Mouse (Mus musculus) C2C12 (cell line): ENCODE results near the gene Oit1.

Experiments
- CEBPB ChIP-seq: IDR thresholded peaks from one replicate; pipeline ENCODE4 v1.6.1; 2011; ENCODE audit warnings: low read depth, mild to moderate bottlenecking, control low read depth, moderate library complexity
- CTCF ChIP-seq: IDR thresholded peaks from one replicate; pipeline ENCODE4 v1.5.1; 2011; ENCODE audit not compliant: control insufficient read depth, insufficient read depth, insufficient read length
- FOSL1 ChIP-seq: IDR thresholded peaks from one replicate; pipeline ENCODE4 v1.8.0; 2011; ENCODE audit warnings: mild to moderate bottlenecking, low read length; ENCODE audit not compliant: poor library complexity, insufficient read depth, severe bottlenecking
- MAX ChIP-seq: IDR thresholded peaks from one replicate; pipeline ENCODE4 v1.6.1; 2011; ENCODE audit warnings: mild to moderate bottlenecking, control low read depth
- MYOD1 ChIP-seq: IDR thresholded peaks from one replicate; pipeline ENCODE4 v1.6.1; 2011; ENCODE audit warnings: low read depth; ENCODE audit not compliant: control insufficient read depth, insufficient read length
- MYOG ChIP-seq: IDR thresholded peaks from one replicate; pipeline ENCODE4 v1.6.1; 2011; ENCODE audit not compliant: control insufficient read depth, insufficient read length; ENCODE audit errors: extremely low read depth
- USF1 ChIP-seq: IDR thresholded peaks from one replicate; pipeline ENCODE4 v1.6.1; 2011; ENCODE audit warnings: low read depth, mild to moderate bottlenecking, control low read depth, moderate library complexity

DNA sequence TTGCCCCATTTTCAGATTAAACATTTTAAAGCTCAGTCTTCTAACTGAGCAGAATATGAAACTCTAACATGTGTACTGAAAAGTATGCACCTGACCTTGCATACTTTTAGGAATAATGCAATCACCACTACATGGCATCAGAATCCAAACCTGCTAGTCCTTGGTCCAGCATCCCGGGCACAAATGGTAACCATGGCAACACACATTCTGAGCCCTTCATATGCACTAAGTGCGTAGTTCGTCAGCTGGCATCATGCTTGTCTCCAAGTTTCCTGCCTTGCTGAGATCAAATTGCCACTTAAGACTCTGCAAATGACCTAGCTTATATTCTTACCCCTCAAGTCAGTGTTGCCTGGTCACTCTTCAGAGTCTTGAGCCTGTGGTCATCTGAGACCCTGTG lies 44.3 kb upstream of the Oit1 start:
- TF ChIP-seq CTCF = no peak
- no peak for TF ChIP-seq MAX
- no peak for TF ChIP-seq FOSL1
- no peak for TF ChIP-seq USF1
- TF ChIP-seq MYOD1 = no peak
- TF ChIP-seq CEBPB = no peak
- TF ChIP-seq MYOG = no peak
